Mouse (Mus musculus): Measurements from ENCODE around the gene Tssc4. TPM values are rescaled to one million over a fixed set of nuclear protein-coding genes. Genes with fewer than 3 reads are reported as not detected.
A peak's percentile ranks its signal among the peaks of the same experiment; 100 is the strongest.

The Tssc4 gene
- total and polyA plus RNA-seq, 2 experiments from 2014 or later = 34.0 to 71.7 TPM

GRCm38 (mm10) chr7:143077351-143077750, 8.3 kb downstream of the Tssc4 start:
- ATAC-seq (ENCODE audit: insufficient read depth, low read depth) (no peak), DNase-seq (ENCODE audit: low spot score) (no peak)
- no peak overlapping the region for H3K4me3 ChIP-seq (ENCODE audit: low read depth, low read length)
- H3K27ac ChIP-seq (ENCODE audit: low read depth) = no peak overlapping the region
- TF ChIP-seq EP300 (IDR thresholded peaks at IDR 0.05; ENCODE audit: low read depth) = no peak
- TF ChIP-seq CTCF (IDR thresholded peaks at IDR 0.05; ENCODE audit: low read depth) = no peak
- 74% methylated on average over 2 of the region's 2 CpGs for WGBS
- H3K36me3 ChIP-seq (replicated peaks; ENCODE audit: control insufficient read depth, insufficient read depth, low read length) = no peaks in the 10 kb centered on the region
- no peak overlapping the region for H3K4me2 ChIP-seq (ENCODE audit: low read depth, low read length)
- no peaks in the 10 kb centered on the region for H3K4me1 ChIP-seq (ENCODE audit: control insufficient read depth, insufficient read depth)
- H3K9me3 ChIP-seq (replicated peaks; ENCODE audit: control insufficient read depth, low read length) = no peaks in the 10 kb centered on the region
- H3K9ac ChIP-seq (replicated peaks; ENCODE audit: low read depth, low read length) = no peak overlapping the region
- H3K27me3 ChIP-seq (ENCODE audit: control insufficient read depth, insufficient read depth, low read length) = no peaks in the 10 kb centered on the region

GRCm38 (mm10) chr7:143082024-143082423, 13.0 kb downstream of the Tssc4 start:
- no peak overlapping the region for H3K4me3 ChIP-seq (ENCODE audit: low read depth, low read length)
- no peaks in the 10 kb centered on the region for H3K4me1 ChIP-seq (ENCODE audit: control insufficient read depth, insufficient read depth)
- ATAC-seq (ENCODE audit: insufficient read depth, low read depth) (no peak), DNase-seq (ENCODE audit: low spot score) (no peak)
- H3K9ac ChIP-seq (replicated peaks; ENCODE audit: low read depth, low read length) = no peak overlapping the region
- no peaks in the 10 kb centered on the region for H3K27me3 ChIP-seq (ENCODE audit: control insufficient read depth, insufficient read depth, low read length)
- TF ChIP-seq EP300 (IDR thresholded peaks at IDR 0.05; ENCODE audit: low read depth) = no peak
- no peak for TF ChIP-seq CTCF (IDR thresholded peaks at IDR 0.05; ENCODE audit: low read depth)
- no peak overlapping the region for H3K27ac ChIP-seq (ENCODE audit: low read depth)
- H3K36me3 ChIP-seq (replicated peaks; ENCODE audit: control insufficient read depth, insufficient read depth, low read length) = no peaks in the 10 kb centered on the region
- no peaks in the 10 kb centered on the region for H3K9me3 ChIP-seq (replicated peaks; ENCODE audit: control insufficient read depth, low read length)
- H3K4me2 ChIP-seq (ENCODE audit: low read depth, low read length) = no peak overlapping the region
- 65% methylated on average over 6 of the region's 6 CpGs for WGBS

- H3K4me1 ChIP-seq (ENCODE audit: control insufficient read depth, insufficient read depth) = no peaks in the 10 kb centered on the region
- no peaks in the 10 kb centered on the region for H3K27me3 ChIP-seq (ENCODE audit: control insufficient read depth, insufficient read depth, low read length)
- ATAC-seq (ENCODE audit: insufficient read depth, low read depth) (no peak), DNase-seq (ENCODE audit: low spot score) (no peak)
- H3K27ac ChIP-seq (ENCODE audit: low read depth) = no peak overlapping the region
- no peaks in the 10 kb centered on the region for H3K9me3 ChIP-seq (replicated peaks; ENCODE audit: control insufficient read depth, low read length)
- H3K4me3 ChIP-seq (ENCODE audit: low read depth, low read length) = no peak overlapping the region
- H3K4me2 ChIP-seq (ENCODE audit: low read depth, low read length) = no peak overlapping the region
- H3K36me3 ChIP-seq (replicated peaks; ENCODE audit: control insufficient read depth, insufficient read depth, low read length) = no peaks in the 10 kb centered on the region
- whole genome bisulfite sequencing = 60% methylated on average over 2 of the region's 2 CpGs
- H3K9ac ChIP-seq (replicated peaks; ENCODE audit: low read depth, low read length) = no peak overlapping the region
- TF ChIP-seq CTCF (IDR thresholded peaks at IDR 0.05; ENCODE audit: low read depth) = no peak
- no peak for TF ChIP-seq EP300 (IDR thresholded peaks at IDR 0.05; ENCODE audit: low read depth)
Measured at GRCm38 (mm10) chr7:143083708-143084107, 14.7 kb downstream of the Tssc4 start.

GRCm38 (mm10) chr7:143086366-143086765, 17.3 kb downstream of the Tssc4 start:
- Histone ChIP-seq H3K9ac (replicated peaks; ENCODE audit: low read depth, low read length) (no peak overlapping the region), H3K27ac (ENCODE audit: low read depth) (no peak overlapping the region), H3K36me3 (replicated peaks; ENCODE audit: control insufficient read depth, insufficient read depth, low read length) (no peaks in the 10 kb centered on the region), H3K4me1 (ENCODE audit: control insufficient read depth, insufficient read depth) (no peaks in the 10 kb centered on the region), H3K4me2 (ENCODE audit: low read depth, low read length) (no peak overlapping the region), H3K4me3 (ENCODE audit: low read depth, low read length) (no peak overlapping the region), H3K27me3 (ENCODE audit: control insufficient read depth, insufficient read depth, low read length) (no peaks in the 10 kb centered on the region), H3K9me3 (replicated peaks; ENCODE audit: control insufficient read depth, low read length) (no peaks in the 10 kb centered on the region)
- TF ChIP-seq EP300 (IDR thresholded peaks at IDR 0.05; ENCODE audit: low read depth) (no peak), CTCF (IDR thresholded peaks at IDR 0.05; ENCODE audit: low read depth) (peak; percentile 89)
- peak; percentile 48 for ATAC-seq (ENCODE audit: insufficient read depth, low read depth)
- peak; percentile 56 for DNase-seq (ENCODE audit: low spot score)
- 48% methylated on average over 2 of the region's 2 CpGs for WGBS

- no peak overlapping the region for H3K27ac ChIP-seq (ENCODE audit: low read depth)
- no peaks in the 10 kb centered on the region for H3K9me3 ChIP-seq (replicated peaks; ENCODE audit: control insufficient read depth, low read length)
- DNase-seq (ENCODE audit: low spot score) (peak; percentile 30), ATAC-seq (ENCODE audit: insufficient read depth, low read depth) (peak; percentile 69)
- H3K4me1 ChIP-seq (ENCODE audit: control insufficient read depth, insufficient read depth) = no peaks in the 10 kb centered on the region
- peak; percentile 72 for TF ChIP-seq CTCF (IDR thresholded peaks at IDR 0.05; ENCODE audit: low read depth)
- TF ChIP-seq EP300 (IDR thresholded peaks at IDR 0.05; ENCODE audit: low read depth) = no peak
- H3K4me3 ChIP-seq (ENCODE audit: low read depth, low read length) = no peak overlapping the region
- H3K27me3 ChIP-seq (ENCODE audit: control insufficient read depth, insufficient read depth, low read length) = no peaks in the 10 kb centered on the region
- WGBS = 40% methylated on average over 4 of the region's 4 CpGs
- no peaks in the 10 kb centered on the region for H3K36me3 ChIP-seq (replicated peaks; ENCODE audit: control insufficient read depth, insufficient read depth, low read length)
- H3K4me2 ChIP-seq (ENCODE audit: low read depth, low read length) = no peak overlapping the region
- no peak overlapping the region for H3K9ac ChIP-seq (replicated peaks; ENCODE audit: low read depth, low read length)
Measured at GRCm38 (mm10) chr7:143087070-143087579, 18.1 kb downstream of the Tssc4 start.

DNA sequence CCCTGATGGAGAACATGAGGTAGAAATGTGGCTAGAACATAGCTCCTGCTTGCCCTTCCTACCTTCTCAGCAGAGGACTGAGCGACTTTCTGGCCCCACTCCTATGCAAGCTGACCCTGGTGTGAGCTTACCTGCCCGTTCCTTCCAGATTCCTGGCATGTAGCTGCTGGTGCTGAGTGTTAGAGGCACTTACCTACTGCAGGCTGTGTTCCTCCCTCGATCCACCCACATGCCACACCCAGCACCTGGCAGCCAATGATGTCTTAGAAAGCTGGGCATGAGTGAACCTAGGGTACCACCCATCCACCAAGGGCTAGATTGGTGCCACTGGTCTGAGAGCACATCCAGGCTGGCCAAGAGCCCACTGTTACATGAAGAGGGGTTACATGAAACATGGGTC, 24.8 kb downstream of the Tssc4 start:
- no peak for ATAC-seq (ENCODE audit: insufficient read depth, low read depth)
- no peak overlapping the region for H3K4me3 ChIP-seq (ENCODE audit: low read depth, low read length)
- no peaks in the 10 kb centered on the region for H3K4me1 ChIP-seq (ENCODE audit: control insufficient read depth, insufficient read depth)
- no peaks in the 10 kb centered on the region for H3K9me3 ChIP-seq (replicated peaks; ENCODE audit: control insufficient read depth, low read length)
- no peaks in the 10 kb centered on the region for H3K36me3 ChIP-seq (replicated peaks; ENCODE audit: control insufficient read depth, insufficient read depth, low read length)
- no peak overlapping the region for H3K4me2 ChIP-seq (ENCODE audit: low read depth, low read length)
- no peak overlapping the region for H3K9ac ChIP-seq (replicated peaks; ENCODE audit: low read depth, low read length)
- WGBS = 78% methylated on average over 3 of the region's 3 CpGs
- H3K27me3 ChIP-seq (ENCODE audit: control insufficient read depth, insufficient read depth, low read length) = no peaks in the 10 kb centered on the region
- H3K27ac ChIP-seq (ENCODE audit: low read depth) = no peak overlapping the region
- TF ChIP-seq CTCF (IDR thresholded peaks at IDR 0.05; ENCODE audit: low read depth) (no peak), EP300 (IDR thresholded peaks at IDR 0.05; ENCODE audit: low read depth) (no peak)
- no peak for DNase-seq (ENCODE audit: low spot score)

Measured in heart, postnatal 0 days (tissue).